Mouse (Mus musculus) E14TG2a.4 (cell line): ENCODE results near the gene Metap2.

Source experiments
- H3K27me3 ChIP-seq: 2 replicates; pipeline ENCODE4 v1.6.1; 2014; ENCODE audit warnings: low read length, control low read depth; ENCODE audit not compliant: insufficient read depth
- H3K36me3 ChIP-seq: 2 replicates; pipeline ENCODE4 v1.6.1; 2014; ENCODE audit warnings: low read length, control low read depth; ENCODE audit not compliant: insufficient read depth
- H3K4me1 ChIP-seq: replicated peaks from 2 replicates; pipeline ENCODE4 v1.6.1; 2014; ENCODE audit warnings: low read depth, low read length, control low read depth
- H3K4me3 ChIP-seq: replicated peaks from 2 replicates; pipeline ENCODE4 v1.5.1; 2014; ENCODE audit warnings: mild to moderate bottlenecking, low read length
- H3K9me3 ChIP-seq: 2 replicates; pipeline ENCODE4 v1.6.1; 2014; ENCODE audit warnings: low read length, control low read depth
- CTCF ChIP-seq: conservative IDR thresholded peaks from 2 replicates; pipeline ENCODE4 v1.5.1; 2014; ENCODE audit warnings: low read length
- NANOG ChIP-seq: IDR thresholded peaks from 2 replicates; pipeline ENCODE4 v1.6.1; 2014; ENCODE audit warnings: borderline replicate concordance, low read length, mixed read lengths
- POU5F1 ChIP-seq: IDR thresholded peaks from 2 replicates; pipeline ENCODE4 v1.6.1; 2014; ENCODE audit warnings: low read length, borderline replicate concordance

Gene Metap2

DNA sequence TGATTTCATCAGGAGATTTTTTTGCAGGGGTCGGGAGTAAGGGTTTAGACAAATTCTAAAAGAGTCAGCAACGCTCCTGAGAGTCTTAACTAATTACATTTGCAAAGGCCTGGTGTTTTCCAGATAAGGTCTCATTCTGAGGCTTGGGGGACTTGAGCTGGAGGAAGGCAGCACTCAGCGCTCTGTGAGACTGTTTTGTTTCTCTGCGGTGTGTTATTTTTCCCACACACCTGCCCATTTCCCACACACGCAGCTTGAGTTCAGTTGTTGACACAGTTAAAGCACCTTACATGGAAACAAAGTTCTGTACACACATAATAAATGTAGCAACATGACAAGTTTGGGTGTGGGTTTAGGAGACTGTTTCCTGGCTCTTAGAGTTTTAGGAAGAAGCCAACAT lies 35.1 kb upstream of the Metap2 start:
- Histone ChIP-seq H3K27me3 (no peaks in the 10 kb centered on the region), H3K36me3 (no peaks in the 10 kb centered on the region), H3K4me1 (0 out of 2 replicates have a peak, but pooled peaks cover 3% of the 10 kb centered on the region), H3K9me3 (peaks cover 34% of the 10 kb centered on the region), H3K4me3 (no peak overlapping the region)
- TF ChIP-seq CTCF: no peak
- TF ChIP-seq NANOG: no peak
- no peak for TF ChIP-seq POU5F1

DNA sequence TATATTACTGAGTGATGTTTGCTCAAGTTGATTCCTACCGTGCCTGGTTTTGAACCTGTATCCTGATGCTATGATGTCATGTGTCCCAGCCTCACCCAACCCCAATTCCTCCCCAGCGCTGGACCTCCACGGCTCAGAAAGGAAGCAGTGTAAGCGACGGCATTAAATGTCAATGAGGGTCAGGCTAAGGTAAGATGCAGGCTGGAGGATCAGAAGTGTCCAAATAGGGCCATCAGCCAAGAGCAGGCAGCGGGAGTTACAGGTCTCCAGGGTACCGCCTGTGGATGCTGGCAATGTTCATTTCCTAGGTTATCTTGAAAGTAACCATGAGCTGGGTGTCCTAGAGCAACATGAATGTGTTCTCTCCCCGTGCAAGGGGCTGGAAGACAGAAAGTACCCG lies 34.5 kb upstream of the Metap2 start:
- Histone ChIP-seq H3K36me3 (no peaks in the 10 kb centered on the region), H3K9me3 (peaks cover 29% of the 10 kb centered on the region), H3K27me3 (no peaks in the 10 kb centered on the region), H3K4me1 (0 out of 2 replicates have a peak, but pooled peaks cover 3% of the 10 kb centered on the region), H3K4me3 (no peak overlapping the region)
- no peak for TF ChIP-seq NANOG
- no peak for TF ChIP-seq POU5F1
- no peak for TF ChIP-seq CTCF

DNA sequence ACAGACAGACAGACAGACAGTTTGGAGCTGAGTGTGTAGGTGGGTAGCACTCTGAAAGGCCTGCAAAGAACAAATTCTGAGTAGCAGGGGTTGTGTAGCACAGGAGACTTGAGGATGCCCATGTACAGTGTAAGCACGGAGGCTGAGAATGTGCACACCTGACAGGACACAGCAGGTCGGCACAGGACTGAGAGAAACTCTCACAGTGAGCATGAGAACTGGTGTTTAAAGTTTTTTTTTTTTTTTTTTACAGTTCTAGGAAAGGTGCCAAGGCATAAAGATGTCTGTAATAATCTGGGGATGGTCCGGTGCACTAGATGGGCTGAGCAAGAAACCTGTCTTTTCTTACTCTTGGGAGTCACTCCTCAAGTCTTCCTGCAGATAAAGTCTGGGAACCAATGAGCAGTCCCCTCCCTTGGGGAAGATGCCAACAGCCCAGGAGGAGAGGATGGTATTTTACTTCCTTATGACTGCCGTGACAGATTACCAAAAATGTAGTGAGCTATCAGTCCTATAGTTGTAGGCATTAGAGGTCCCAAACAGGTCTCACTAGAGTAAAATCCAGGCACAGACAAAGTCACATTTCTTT lies 33.4 kb upstream of the Metap2 start:
- no peaks in the 10 kb centered on the region for H3K27me3 ChIP-seq
- no peak overlapping the region for H3K4me3 ChIP-seq
- H3K4me1 ChIP-seq: 0 out of 2 replicates have a peak, but pooled peaks cover 3% of the 10 kb centered on the region
- TF ChIP-seq CTCF: no peak
- no peak for TF ChIP-seq POU5F1
- no peak for TF ChIP-seq NANOG
- H3K36me3 ChIP-seq: no peaks in the 10 kb centered on the region
- peaks cover 19% of the 10 kb centered on the region for H3K9me3 ChIP-seq

DNA sequence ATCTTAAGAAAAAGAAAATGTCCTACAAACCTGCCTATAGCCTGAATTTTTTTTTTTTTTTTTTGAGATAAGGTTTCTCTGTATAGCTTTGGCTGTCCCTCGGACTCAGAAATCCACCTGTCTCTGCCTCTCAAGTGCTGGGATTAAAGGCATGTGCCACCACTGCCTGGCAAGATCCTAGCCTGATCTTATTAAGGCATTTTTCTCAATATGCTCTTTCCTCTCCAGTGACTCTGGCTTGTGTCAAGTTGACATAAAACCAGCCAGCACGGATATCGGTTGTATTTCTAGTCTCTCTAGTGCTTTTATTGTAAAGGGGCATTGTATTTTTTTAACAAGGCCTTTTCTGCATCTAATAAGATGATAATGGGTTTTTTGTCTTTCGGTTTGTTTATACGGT lies 27.8 kb upstream of the Metap2 start:
- H3K4me3 ChIP-seq: no peak overlapping the region
- H3K9me3 ChIP-seq: peaks cover 3% of the 10 kb centered on the region
- 0 out of 2 replicates have a peak, but pooled peaks cover under 1% of the 10 kb centered on the region for H3K27me3 ChIP-seq
- no peaks in the 10 kb centered on the region for H3K36me3 ChIP-seq
- 0 out of 2 replicates have a peak, but pooled peaks cover 3% of the 10 kb centered on the region for H3K4me1 ChIP-seq
- TF ChIP-seq POU5F1 (no peak), NANOG (no peak), CTCF (no peak)

DNA sequence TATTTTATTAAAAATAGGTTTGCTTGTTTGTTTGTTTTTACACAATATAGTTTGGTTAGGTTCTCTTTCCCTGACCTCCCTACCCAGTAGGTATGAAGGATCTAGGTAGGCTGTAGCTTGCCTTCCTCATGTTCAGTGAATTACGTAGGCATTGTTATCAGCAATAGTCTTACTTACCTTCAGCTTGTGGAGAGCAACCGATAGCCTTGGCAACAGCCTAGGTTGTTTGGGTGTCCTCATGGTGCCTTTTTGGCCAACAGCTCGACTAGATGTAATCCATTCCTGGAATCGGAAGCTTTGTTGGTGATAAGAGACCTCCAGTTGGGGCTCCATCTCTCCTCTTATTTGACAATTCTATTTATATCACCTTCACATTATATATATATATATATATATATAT lies 24.3 kb upstream of the Metap2 start:
- Histone ChIP-seq H3K4me3 (no peak overlapping the region), H3K36me3 (no peaks in the 10 kb centered on the region), H3K27me3 (peaks cover 10% of the 10 kb centered on the region; the same call in 1 of the 2 replicates), H3K4me1 (no peaks in the 10 kb centered on the region), H3K9me3 (no peaks in the 10 kb centered on the region)
- TF ChIP-seq CTCF (no peak), POU5F1 (no peak)

DNA sequence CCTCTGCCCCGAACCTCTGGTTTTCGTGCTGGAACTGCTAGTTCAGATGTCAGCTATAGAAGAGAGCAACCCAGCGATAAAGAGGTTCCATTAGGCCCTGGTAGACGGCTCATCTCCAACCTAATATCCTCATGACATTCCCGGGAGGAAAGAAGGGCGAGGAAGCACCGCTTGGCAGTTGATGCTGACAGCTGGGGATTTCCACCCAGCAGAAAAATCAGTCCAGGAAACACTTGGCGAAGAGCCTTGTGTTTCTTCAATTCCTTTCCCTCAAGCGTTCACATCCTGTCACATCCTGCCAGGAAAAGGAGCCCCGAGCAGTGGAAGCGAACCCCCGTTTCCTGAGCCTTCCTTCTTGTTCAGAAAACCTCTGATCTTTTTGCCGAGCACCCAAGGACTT lies 22.3 kb upstream of the Metap2 start:
- Histone ChIP-seq H3K27me3 (peaks cover 14% of the 10 kb centered on the region; the same call in 1 of the 2 replicates), H3K9me3 (no peaks in the 10 kb centered on the region), H3K36me3 (no peaks in the 10 kb centered on the region), H3K4me3 (no peak overlapping the region), H3K4me1 (peaks cover 8% of the 10 kb centered on the region)
- TF ChIP-seq NANOG (no peak), CTCF (no peak), POU5F1 (no peak)

DNA sequence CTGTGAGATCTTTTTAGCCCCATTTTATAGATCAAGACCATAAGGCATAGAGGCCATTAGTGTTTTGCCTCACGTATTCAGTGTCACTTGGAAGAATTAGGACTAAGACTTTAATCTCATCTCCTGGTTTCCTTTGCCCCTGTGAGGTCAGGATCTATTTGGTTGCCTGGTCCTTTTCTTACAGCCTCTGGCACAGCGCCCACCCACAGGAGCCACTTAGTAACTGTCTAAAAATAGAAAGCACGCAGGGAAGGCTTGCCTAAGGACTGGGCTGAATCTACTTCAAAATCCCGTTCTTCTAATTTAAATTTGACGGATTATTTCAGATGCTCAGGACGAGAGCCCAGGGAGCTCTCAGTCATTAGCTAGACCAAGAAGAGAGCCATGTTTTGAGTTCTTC lies 21.8 kb upstream of the Metap2 start:
- H3K4me3 ChIP-seq: no peak overlapping the region
- H3K9me3 ChIP-seq: no peaks in the 10 kb centered on the region
- H3K27me3 ChIP-seq: peaks cover 15% of the 10 kb centered on the region; the same call in 1 of the 2 replicates
- H3K4me1 ChIP-seq: peaks cover 8% of the 10 kb centered on the region
- TF ChIP-seq POU5F1 (no peak), CTCF (no peak), NANOG (no peak)
- no peaks in the 10 kb centered on the region for H3K36me3 ChIP-seq

DNA sequence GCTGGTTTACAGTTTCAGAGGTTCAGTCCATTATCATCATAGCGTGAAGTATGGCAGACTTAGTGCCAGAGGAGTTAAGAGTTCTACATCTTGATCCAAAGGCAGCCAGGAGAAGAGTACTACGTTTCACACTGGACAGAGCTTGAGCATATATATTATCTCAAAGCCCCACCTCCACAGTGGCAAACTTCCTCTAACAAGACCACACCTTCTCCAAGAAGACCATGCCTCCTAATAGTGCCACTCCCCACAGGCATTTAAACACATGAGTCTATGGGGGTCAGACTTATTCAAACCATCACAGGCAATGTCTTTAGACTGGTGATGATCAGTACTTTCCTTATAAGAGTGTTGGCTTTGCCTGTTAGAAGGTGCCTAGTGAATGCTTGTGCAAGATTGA lies 21.2 kb upstream of the Metap2 start:
- H3K4me1 ChIP-seq: peaks cover 8% of the 10 kb centered on the region
- peaks cover 15% of the 10 kb centered on the region; the same call in 1 of the 2 replicates for H3K27me3 ChIP-seq
- no peak for TF ChIP-seq NANOG
- no peak for TF ChIP-seq CTCF
- TF ChIP-seq POU5F1: no peak
- no peaks in the 10 kb centered on the region for H3K9me3 ChIP-seq
- H3K4me3 ChIP-seq: no peak overlapping the region
- H3K36me3 ChIP-seq: no peaks in the 10 kb centered on the region

DNA sequence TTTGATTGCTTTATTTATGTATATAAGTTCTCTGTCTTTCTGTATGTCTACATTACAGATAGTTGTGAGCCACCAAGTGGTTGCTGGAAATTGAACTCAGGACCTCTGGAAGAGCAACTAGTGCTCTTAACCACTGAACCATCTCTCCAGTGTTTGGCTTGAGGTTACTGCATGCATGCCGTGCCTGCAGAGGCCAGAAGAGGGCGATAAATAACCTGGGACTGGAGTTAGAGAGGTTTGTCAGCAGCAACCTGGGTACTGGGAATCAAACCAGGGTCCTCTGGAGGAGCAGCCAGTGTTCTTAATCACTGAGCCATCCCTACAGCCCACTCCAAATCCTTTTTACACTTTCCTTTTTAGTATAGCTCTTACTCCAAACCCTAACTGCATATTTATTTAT lies 19.9 kb upstream of the Metap2 start:
- Histone ChIP-seq H3K36me3 (no peaks in the 10 kb centered on the region), H3K27me3 (peaks cover 19% of the 10 kb centered on the region), H3K9me3 (no peaks in the 10 kb centered on the region), H3K4me3 (no peak overlapping the region), H3K4me1 (peaks cover 8% of the 10 kb centered on the region)
- TF ChIP-seq NANOG (no peak), CTCF (peak; percentile 41)
